Mouse (Mus musculus) megakaryocyte, embryonic 14.5 days (primary cell): Measurements from ENCODE around the gene Cers6. TPM values are rescaled to one million over a fixed set of nuclear protein-coding genes. Genes with fewer than 3 reads are reported as not detected.

Source experiments
- H3K27me3 ChIP-seq: replicated peaks from 2 replicates; pipeline ENCODE3; 2012; ENCODE audit warnings: inconsistent platforms
- H3K36me3 ChIP-seq: replicated peaks from 2 replicates; pipeline ENCODE3; 2012; ENCODE audit warnings: low read length, inconsistent platforms, mixed read lengths
- H3K4me1 ChIP-seq: 2 replicates; pipeline ENCODE4 v1.6.1; 2012; ENCODE audit warnings: inconsistent platforms
- H3K4me3 ChIP-seq: replicated peaks from 2 replicates; pipeline ENCODE3; 2012; ENCODE audit warnings: moderate library complexity, mild to moderate bottlenecking, inconsistent platforms
- H3K9me3 ChIP-seq: 2 replicates; pipeline ENCODE4 v1.6.1; 2012; ENCODE audit warnings: inconsistent platforms
- FLI1 ChIP-seq: IDR thresholded peaks from 2 replicates; pipeline ENCODE4 v1.6.1; 2012; ENCODE audit warnings: low read length, inconsistent platforms, mixed read lengths
- GATA1 ChIP-seq: IDR thresholded peaks from 3 replicates; pipeline ENCODE4 v1.6.1; 2012; ENCODE audit warnings: mixed read lengths, low read length, inconsistent platforms, borderline replicate concordance
- polyA plus RNA-seq: library from polyadenylated mRNA; stranded (reverse); fragments of >175 nt; gene quantifications from 2 replicates; pipeline ENCODE4 v1.2.3, GENCODE M21; 2012; ENCODE audit warnings: low replicate concordance; ENCODE audit not compliant: insufficient read depth

Gene Cers6
- polyA plus RNA-seq, 1 experiment, result 3.2 TPM

GRCm38 (mm10) chr2:69049179-69049578 is 187.9 kb downstream of the Cers6 start:
- TF ChIP-seq FLI1, result no peak
- no peak for TF ChIP-seq GATA1
- Histone ChIP-seq H3K27me3 (no peaks in the 10 kb centered on the region), H3K9me3 (no peaks in the 10 kb centered on the region), H3K4me1 (peaks cover 43% of the 10 kb centered on the region), H3K36me3 (peaks cover 21% of the 10 kb centered on the region), H3K4me3 (no peak overlapping the region)

DNA sequence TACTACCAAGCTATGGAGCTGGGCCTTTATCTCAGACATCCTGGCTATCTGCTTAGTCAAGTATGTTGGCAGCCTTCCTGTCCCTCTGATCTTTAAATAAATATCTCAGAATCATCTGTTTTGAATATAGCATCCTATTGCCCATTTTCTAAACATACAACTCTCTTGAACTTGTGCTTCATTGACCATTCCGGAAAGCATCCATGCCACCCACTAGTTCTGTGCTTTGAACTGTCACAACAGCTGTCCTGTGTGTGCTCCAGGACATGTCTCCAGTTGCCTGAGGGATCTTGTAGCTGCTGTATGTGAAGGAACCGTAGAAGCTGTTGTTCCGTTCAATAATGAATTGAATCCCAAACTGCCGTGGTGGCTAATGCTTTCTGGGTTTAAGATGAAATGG is 188.9 kb downstream of the Cers6 start:
- H3K4me3 ChIP-seq, result no peak overlapping the region
- peaks cover 37% of the 10 kb centered on the region for H3K4me1 ChIP-seq
- H3K9me3 ChIP-seq, result no peaks in the 10 kb centered on the region
- no peaks in the 10 kb centered on the region for H3K27me3 ChIP-seq
- peaks cover 26% of the 10 kb centered on the region for H3K36me3 ChIP-seq
- TF ChIP-seq GATA1, result no peak
- no peak for TF ChIP-seq FLI1

- TF ChIP-seq FLI1 (no peak), GATA1 (no peak)
- Histone ChIP-seq H3K36me3 (peaks cover 30% of the 10 kb centered on the region), H3K9me3 (no peaks in the 10 kb centered on the region)
Observed at GRCm38 (mm10) chr2:69051596-69051995, 190.4 kb downstream of the Cers6 start.

GRCm38 (mm10) chr2:69053210-69053858 is 192.1 kb downstream of the Cers6 start:
- Histone ChIP-seq H3K27me3 (no peaks in the 10 kb centered on the region), H3K9me3 (no peaks in the 10 kb centered on the region), H3K4me3 (no peak overlapping the region), H3K4me1 (peaks cover 35% of the 10 kb centered on the region), H3K36me3 (peaks cover 18% of the 10 kb centered on the region)
- TF ChIP-seq GATA1, result no peak
- no peak for TF ChIP-seq FLI1

More at GRCm38 (mm10) chr2:69051596-69051995, 190.4 kb downstream of the Cers6 start:
- Histone ChIP-seq H3K4me1 (peaks cover 37% of the 10 kb centered on the region), H3K4me3 (no peak overlapping the region), H3K27me3 (no peaks in the 10 kb centered on the region)

- Histone ChIP-seq H3K9me3 (no peaks in the 10 kb centered on the region), H3K36me3 (peaks cover 17% of the 10 kb centered on the region), H3K27me3 (no peaks in the 10 kb centered on the region), H3K4me1 (peaks cover 32% of the 10 kb centered on the region), H3K4me3 (no peak overlapping the region)
- no peak for TF ChIP-seq GATA1
- TF ChIP-seq FLI1, result no peak
Observed at GRCm38 (mm10) chr2:69054279-69054678, 193.0 kb downstream of the Cers6 start.

- no peak overlapping the region for H3K4me3 ChIP-seq
- H3K4me1 ChIP-seq, result peaks cover 24% of the 10 kb centered on the region
- TF ChIP-seq GATA1 (no peak), FLI1 (no peak)
- peaks cover 15% of the 10 kb centered on the region for H3K36me3 ChIP-seq
- no peaks in the 10 kb centered on the region for H3K27me3 ChIP-seq
- H3K9me3 ChIP-seq, result no peaks in the 10 kb centered on the region
Observed at GRCm38 (mm10) chr2:69055174-69055573, 193.9 kb downstream of the Cers6 start.

DNA sequence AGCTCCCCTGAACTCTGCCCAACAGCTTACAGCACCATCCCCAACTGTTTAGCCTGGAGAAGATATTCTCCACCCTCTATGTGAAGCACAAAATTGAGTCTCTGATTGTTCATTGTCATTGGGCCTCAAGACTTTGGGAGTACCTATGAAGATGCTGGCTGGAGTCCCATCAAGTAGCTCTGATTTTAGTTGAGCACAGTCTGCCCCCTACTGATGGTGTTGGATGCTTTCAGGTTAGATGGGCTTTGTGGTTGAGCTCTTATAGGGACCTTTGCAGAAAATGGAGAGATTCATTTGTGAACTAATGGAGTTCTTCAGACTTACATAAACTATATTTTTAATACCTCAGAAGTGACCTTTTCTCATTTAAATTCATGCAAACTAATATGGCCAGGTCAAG is 200.1 kb downstream of the Cers6 start:
- H3K4me3 ChIP-seq, result no peak overlapping the region
- H3K9me3 ChIP-seq, result peaks cover 3% of the 10 kb centered on the region; the same call in 1 of the 2 replicates
- peaks cover 14% of the 10 kb centered on the region; the same call in 1 of the 2 replicates for H3K4me1 ChIP-seq
- TF ChIP-seq FLI1 (no peak), GATA1 (no peak)
- H3K36me3 ChIP-seq, result peaks cover 22% of the 10 kb centered on the region
- no peaks in the 10 kb centered on the region for H3K27me3 ChIP-seq

DNA sequence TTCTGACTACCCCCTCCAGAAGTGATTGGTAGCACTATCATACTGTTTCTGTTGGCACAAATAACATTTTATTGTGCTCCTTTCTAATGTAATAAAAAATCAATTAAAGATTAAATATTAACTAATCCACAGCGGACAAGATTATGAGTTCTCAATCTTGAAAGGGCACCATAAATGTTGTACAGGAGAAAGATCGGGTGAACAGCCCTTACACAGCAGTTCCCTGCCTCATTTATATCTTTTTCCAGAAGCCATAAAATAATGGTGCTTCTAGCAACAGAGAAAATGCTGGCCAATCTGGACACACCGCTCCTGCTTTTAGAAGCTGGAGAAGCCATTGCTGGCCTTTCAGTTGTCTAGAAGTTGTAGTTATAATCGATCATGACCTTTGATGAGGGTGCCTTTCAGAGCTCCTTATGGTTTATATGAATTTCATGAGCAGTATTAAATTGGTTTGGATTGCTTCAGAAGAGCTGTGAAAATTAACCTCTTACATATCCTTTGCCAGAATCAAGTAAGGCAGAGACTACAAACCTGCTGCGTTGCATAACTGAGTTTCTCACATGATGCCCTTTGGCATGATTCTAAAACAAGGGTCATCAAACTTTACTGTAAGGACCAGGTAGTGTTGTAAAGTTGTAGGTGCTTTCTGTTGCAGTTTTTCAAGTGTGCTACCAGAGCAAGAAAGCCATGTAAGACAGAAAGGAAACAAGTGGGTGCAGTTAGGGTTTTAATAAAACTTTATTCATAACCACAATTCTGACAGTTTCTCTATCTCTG is 200.9 kb downstream of the Cers6 start:
- TF ChIP-seq GATA1 (no peak), FLI1 (no peak)
- Histone ChIP-seq H3K27me3 (no peaks in the 10 kb centered on the region), H3K9me3 (peaks cover 3% of the 10 kb centered on the region; the same call in 1 of the 2 replicates), H3K36me3 (peaks cover 27% of the 10 kb centered on the region), H3K4me1 (peaks cover 8% of the 10 kb centered on the region; the same call in 1 of the 2 replicates), H3K4me3 (no peak overlapping the region)

- no peak overlapping the region for H3K4me3 ChIP-seq
- H3K9me3 ChIP-seq, result peaks cover 3% of the 10 kb centered on the region; the same call in 1 of the 2 replicates
- peaks cover 32% of the 10 kb centered on the region for H3K36me3 ChIP-seq
- H3K27me3 ChIP-seq, result no peaks in the 10 kb centered on the region
- TF ChIP-seq FLI1, result no peak
- no peak for TF ChIP-seq GATA1
- peaks cover 7% of the 10 kb centered on the region; the same call in 1 of the 2 replicates for H3K4me1 ChIP-seq
Observed at GRCm38 (mm10) chr2:69064759-69065158, 203.5 kb downstream of the Cers6 start.

DNA sequence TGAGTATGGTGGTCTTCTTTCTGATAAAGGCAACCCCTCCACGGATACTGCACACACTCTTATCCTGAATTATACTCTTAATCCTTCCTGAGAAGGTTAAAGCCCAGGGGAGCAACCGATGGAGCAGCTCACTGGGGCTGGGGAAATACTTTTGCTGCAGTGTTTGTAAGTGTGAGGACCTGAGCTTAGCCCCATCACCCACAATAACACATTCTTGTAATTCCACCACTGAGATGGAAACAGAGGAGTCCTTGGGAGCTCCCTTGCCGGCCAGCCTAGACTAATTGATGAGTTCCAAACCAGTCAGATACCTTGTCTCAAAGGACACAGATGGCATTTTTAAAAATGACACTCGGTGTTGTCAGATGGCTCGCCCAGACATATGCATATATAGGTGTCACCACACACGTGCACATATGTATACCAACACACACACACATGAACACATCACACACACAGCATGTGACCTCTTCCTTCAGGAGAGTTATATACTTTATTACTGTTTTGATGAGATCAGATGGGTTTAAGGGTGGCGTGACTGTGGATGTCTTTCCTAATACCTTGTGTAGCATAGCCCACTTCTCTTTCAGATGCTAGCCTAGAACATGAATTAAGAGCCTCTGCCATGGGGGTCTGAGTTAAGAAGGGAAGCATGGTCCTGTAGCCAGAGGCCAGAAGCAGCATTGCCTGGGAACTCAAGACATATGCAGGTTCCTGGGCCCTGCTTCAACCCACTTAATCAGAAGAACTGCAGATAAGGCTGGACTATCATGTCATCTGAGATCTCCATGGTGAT is 210.4 kb downstream of the Cers6 start:
- peaks cover 17% of the 10 kb centered on the region for H3K4me1 ChIP-seq
- peaks cover 25% of the 10 kb centered on the region for H3K36me3 ChIP-seq
- TF ChIP-seq GATA1 (no peak), FLI1 (no peak)
- no peak overlapping the region for H3K4me3 ChIP-seq
- H3K9me3 ChIP-seq, result no peaks in the 10 kb centered on the region
- no peaks in the 10 kb centered on the region for H3K27me3 ChIP-seq
